Mouse (Mus musculus): ENCODE data around the gene Usp17le.
"Not testable (repeated sequence)": the region's sequence is repeated elsewhere in the genome, so short reads cannot be mapped to it uniquely, and the experiment has no call there.

The Usp17le gene

DNA sequence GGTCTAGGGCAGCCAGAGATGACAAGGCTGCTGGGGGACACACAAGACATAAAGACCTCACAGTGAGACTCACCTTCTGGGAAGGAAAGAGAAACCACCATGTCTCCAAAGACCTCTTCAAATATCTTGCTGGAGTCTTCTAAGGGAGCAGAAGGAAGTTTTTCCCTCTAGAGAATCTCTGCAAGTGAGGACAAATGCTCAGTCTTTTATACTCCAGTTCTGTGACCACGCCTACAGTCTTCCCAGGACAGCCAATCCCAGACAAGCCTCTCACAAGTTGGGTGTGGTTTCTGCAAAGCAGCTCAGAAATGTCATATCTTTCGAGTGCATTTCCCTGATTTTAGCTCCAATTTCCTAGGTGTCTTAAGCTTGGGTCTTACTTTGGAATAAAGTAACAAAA is at the start of gene Usp17le:
Usp17le (minus strand) TSS at position 101 of the 400 bp plus-strand sequence.
- not testable (repeated sequence) for DNase-seq (ENCODE audit: low read depth in 2 of 2, low spot score in 2 of 2)

DNA sequence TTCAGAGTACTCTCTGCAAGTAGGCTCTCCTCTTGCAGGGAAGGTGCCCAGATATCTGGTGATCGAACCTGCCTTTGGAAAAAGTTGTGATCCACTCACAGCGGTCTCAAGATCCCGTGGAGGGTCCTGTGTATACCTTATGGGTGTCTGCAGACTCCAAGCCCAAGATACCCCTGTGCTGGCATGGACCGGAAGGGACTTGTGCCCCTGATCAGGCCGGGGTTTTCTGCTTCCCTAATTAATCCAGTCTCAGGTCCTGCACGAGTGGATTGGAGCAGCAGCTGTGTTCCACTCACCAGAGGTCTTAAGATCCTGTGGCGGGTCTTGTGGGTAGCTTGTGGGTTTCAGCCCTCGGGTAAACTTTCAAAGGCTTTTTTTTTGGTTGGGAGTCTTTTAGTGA is 33.1 kb upstream of the Usp17le start:
- not testable (repeated sequence) for DNase-seq (ENCODE audit: low read depth in 2 of 2, low spot score in 2 of 2)

GRCm38 (mm10) chr7:104790796-104791195 is 13.5 kb upstream of the Usp17le start:
- no peak for DNase-seq (ENCODE audit: low read depth in 2 of 2, low spot score in 2 of 2)
